Mouse (Mus musculus) left cerebral cortex, adult 9 months (tissue): ENCODE measurements around the gene Cyp2d11.
"Not testable (repeated sequence)": the region's sequence is repeated elsewhere in the genome, so short reads cannot be mapped to it uniquely, and the experiment has no call there.

Source experiments
- DNase-seq, 2 experiments: peaks; one replicate each; pipeline ENCODE4 v3.0.0; 2022; ENCODE audit warnings: low spot score in 2 of 2

The Cyp2d11 gene

DNA sequence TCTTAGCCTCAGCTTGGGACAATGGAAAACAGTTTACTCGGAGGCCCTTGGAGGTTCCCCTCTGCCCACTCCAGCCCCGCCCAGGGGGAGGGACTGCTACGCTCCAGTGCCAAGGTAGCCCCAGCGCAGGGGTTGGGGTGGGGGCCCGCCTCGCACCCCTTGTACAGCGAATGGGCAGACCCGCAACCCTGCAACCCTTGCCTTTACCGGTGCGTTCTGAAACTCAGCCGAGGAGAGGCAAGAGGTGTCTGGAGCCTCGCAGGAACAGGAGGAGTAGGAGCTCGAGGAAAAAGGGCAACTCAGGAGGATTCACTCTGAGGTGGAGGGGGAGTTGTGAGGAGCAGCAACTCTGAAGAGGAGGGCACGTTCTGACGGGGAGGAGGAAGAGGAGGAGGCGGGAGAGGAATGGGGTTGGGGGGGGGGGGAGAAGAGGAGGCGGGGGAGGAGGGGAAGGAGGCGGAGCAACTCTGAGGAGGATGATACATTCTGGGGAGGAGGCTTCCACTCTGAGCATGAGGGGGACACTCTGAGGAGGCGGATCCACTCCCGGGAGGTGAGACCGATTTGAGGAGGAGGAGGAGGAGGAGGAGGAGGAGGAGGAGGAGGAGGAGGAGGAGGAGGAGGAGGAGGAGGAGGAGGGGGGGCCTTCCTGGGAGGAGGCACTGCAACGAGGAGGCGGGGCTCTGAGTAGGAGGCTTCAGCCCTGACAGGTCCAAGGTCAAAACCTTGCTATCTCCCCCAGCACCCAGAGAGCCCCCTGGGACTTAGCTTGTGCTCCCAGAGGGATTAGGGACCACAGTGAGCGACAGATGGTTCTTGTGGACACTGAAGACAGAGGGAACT is 13.7 kb downstream of the Cyp2d11 start, which contains the start of gene Cyp2d22:
Cyp2d22 (minus strand) TSS at position 390 of the 843 bp plus-strand sequence.
- DNase-seq = peak in 1 of 2 experiments; percentile 22

DNA sequence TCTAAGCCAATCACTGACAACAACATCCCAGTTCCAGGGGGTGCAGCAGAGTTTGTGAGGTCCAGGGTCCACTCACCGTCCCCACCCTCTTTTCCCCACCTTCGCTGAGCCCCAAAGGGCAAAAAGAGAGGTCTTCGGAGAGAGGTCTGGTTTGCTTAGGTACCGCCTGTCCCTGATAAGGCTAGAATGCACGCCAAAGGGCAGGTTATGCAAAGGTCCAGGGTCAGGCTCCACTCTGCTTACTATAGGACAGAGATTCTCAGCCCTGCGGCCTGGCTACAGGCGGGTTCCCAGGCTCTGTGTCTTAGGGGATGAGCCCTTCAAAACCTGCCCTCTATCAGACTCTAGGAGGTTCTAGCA is 14.3 kb downstream of the Cyp2d11 start:
- no peak for DNase-seq

- no peak for DNase-seq
Measured at GRCm38 (mm10) chr15:82378261-82379180, 15.3 kb downstream of the Cyp2d11 start.

- no peak for DNase-seq
Measured at GRCm38 (mm10) chr15:82377701-82378100, 16.1 kb downstream of the Cyp2d11 start.

DNA sequence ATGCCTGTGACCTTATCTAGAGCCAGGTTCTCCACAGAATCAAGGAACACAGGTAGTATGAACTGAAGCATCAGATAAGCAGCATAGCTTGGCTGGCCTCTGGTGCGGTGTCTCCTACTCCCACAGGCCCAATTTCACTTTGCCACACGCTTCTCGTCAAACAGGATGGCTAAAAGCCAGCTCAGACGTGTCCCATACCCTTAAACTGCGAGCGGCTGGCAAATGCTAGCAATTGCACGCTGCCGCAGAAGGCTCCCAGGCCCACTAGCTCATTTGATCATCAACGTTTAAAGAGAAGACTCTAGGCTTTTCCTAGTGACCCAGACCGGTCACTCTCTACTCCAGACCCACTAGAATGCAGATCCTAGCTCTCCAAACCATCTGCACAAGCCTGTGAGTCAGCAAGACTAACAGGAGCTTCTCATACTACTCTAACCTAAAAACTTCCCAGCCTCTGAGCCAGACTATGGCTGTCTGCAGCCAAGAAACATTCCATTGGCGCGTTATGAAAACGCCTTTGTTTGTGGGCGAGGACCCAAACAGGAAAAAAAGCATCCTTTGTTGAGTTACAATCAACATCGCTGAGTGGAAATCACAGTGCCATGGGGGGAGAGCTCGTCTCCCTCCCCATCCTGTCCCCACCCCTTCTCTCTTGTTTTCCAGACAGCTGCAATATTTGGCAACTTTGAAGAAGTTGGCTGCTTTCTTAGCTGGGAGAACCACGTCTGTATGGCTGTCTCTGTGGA is 17.3 kb downstream of the Cyp2d11 start:
- DNase-seq = peak in 1 of 2 experiments; percentile 76

DNA sequence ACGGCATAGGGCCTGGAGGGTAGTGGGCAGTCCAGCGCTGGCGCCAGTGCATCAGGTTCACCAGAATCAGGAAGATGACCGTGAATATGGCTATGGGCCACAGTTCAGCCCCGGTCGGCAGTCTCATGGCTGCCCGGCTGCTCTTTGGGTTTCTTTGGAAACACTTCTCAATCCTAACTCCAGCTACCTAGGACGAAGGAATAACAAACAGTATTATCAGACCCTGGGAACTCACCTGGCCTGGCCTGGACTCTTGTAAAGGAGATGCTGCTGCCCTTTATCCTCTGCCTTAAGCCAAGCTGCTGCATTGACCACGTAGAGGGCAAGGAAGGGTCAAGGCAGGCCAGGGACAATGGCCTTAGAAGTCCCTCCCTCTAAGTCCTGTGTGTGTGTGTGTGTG is 18.0 kb downstream of the Cyp2d11 start:
- DNase-seq = no peak

DNA sequence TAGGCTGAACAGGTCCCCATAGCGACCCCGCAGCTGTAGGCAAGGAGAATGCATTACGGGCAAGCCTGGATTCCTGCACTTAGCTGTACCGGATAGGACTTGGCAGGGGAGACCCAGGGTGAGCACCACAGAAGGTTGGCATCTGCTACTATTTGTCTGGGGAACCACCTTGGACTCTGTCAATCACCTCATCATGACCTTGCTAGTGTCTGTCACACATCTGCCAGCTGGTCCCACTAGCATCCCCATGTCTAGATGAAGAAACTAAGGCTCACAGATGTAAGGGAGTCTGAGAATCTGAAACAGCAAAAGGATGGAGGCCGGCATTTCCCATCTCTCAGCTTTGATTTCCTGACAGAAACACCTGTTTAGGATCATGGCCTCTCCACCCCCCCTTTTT is 19.4 kb downstream of the Cyp2d11 start:
- no peak for DNase-seq

GRCm38 (mm10) chr15:82372991-82373390 is 20.8 kb downstream of the Cyp2d11 start:
- DNase-seq = no peak

DNA sequence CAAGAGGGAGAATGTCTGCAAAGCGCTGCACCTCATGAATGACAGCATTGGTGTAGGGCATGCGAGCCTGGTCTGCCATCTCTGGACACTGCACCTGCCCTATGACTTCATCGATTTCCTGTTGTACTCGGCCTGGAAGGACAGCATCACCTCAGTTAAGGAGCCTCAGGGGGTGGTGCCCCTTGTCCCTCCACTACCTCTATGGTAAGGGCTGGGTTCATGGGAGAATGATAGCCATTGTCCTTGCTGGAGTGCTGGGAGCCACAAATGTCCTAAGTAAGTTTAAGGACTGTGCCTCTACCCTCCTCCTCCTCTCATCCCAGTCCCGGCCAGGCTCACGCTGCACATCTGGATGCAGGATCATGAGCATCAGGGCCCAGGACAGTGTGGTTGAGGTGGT is 21.4 kb downstream of the Cyp2d11 start:
- no peak for DNase-seq

DNA sequence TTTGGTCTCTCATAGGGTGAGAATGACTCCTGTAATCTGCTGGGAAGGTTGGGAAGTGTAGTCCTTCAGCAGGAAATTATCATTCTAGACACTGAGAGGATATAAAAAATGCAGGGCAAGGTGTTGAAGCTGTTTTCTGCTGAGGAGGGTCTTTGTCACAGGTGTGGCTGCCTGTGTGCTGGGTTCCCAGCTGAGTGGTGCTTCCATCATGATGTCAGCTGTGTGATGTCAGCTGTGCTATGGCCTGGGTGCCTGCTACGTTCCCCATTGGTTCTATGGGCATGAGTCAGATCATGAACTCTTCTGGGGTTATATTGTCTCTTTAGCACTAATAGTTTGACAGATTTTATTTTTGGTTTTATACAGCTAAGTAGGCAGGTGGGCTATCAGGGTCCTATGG is 25.0 kb downstream of the Cyp2d11 start:
- no peak for DNase-seq

- no peak for DNase-seq
Measured at GRCm38 (mm10) chr15:82368146-82368545, 25.7 kb downstream of the Cyp2d11 start.

DNA sequence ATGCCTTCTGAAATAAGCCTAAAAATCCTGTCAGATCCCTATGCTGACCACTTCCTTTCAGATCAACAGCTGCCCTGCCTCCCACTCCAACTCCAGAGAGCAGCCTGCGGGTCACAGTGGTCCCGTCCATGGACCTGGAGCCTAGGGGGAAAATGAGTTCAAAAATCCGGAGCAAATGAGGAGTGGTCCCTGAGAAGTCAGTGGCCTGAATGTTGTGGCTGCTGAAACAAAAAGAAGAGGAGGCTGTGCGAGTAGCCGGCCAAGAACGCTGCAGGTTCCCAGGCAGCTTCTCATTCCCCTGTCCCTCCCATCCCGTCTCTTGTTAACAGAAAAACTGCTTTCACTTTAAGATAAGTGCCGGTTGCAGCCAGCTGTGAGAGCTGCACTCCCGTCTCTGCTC is 29.3 kb downstream of the Cyp2d11 start:
- DNase-seq = not testable (repeated sequence)

GRCm38 (mm10) chr15:82363801-82364200 is 30.0 kb downstream of the Cyp2d11 start:
- DNase-seq = not testable (repeated sequence)

DNA sequence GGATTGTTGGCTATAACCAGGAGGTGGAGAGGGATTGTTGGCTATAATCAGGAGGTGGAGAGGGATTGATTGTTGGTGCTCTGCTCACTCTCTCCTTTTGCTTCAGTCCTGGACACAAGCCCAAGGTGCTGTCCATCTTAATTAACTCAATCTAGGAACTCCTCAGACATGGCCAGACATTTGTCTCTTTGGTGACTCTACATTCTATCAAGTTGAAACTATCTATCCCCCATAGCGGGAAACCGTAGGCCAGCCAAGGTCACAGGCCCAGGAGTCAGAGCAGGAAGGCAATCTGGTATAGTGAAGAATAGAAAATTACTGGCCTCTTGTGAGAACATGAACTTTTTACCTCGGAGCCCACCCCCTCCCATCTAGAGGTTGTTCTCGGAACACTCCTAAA is 31.6 kb downstream of the Cyp2d11 start:
- no peak for DNase-seq

DNA sequence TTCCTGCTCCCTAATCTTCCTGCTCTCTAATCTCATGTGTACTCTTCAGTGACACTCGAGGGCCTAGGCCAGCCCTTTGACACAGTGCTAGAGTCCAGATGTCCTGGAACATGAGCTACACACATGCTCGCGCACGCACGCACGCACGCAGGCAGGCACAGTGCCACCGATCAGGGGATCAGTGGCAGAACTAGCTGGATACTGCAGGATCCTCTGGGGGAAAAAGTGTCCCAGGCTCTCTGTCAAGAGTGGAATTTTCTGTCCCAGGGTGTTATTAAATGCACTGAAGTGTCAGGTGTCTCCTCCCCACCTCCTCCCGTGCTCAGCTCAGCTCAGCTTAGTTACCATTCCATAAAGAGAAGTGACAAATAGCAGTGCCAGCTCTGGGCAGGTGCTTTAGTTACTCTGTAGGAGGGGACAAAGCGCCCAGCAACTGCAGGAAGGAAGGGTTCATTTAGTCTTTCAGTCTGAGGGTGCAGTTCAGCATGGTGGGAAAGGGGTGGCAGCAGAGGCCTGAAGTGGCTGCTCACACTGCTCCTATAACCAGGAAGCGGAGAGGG is 32.3 kb downstream of the Cyp2d11 start:
- DNase-seq = no peak

DNA sequence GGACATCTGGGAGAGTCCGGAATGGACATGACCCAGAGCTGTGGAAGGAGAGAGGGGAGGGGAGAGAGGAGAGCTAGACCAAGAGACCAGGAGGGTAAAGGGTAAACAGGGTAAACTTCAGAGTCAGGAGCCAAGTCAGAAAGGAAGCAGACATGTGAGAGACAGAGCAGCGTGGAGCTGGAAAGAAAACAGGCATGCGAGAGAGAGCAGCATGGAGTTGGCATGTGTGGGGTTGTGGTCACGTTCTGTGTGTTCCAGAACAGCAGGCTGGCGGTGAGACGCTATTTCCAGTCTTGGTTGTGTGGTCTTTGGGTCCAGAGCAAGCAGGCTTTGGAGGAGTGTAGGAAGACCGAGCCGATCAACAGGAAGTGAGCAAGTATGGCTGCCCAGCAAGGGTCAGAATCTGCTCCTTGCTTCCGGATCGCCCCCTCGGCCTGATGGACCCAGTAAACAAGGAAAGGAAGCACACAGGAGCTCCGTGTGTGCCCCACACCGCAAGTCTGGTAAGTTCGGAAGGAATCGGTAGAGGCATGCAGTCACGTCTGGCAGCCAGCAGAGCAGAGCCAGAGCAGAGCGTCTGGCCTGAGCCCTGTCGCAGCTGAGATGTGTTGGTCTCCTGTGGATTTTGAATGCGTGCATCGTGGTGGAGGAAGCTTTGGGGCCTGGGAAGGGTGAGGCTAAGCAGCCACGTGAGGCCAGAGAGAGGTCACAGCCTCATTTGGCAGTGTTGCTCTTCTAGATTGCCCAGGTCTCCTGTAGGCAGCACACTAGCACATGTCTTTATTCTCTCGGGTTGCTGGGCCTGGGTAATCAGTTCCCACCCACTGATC is 35.2 kb downstream of the Cyp2d11 start:
- DNase-seq = no peak

- peak; percentile 94 to 97 for DNase-seq
Measured at GRCm38 (mm10) chr15:82354126-82354945, 39.5 kb downstream of the Cyp2d11 start, which contains the start of gene Ndufa6. Gene Ndufa6, minus strand, starts transcription at chr15:82354322.

- no peak for DNase-seq
Measured at GRCm38 (mm10) chr15:82353745-82354113, 40.1 kb downstream of the Cyp2d11 start.

DNA sequence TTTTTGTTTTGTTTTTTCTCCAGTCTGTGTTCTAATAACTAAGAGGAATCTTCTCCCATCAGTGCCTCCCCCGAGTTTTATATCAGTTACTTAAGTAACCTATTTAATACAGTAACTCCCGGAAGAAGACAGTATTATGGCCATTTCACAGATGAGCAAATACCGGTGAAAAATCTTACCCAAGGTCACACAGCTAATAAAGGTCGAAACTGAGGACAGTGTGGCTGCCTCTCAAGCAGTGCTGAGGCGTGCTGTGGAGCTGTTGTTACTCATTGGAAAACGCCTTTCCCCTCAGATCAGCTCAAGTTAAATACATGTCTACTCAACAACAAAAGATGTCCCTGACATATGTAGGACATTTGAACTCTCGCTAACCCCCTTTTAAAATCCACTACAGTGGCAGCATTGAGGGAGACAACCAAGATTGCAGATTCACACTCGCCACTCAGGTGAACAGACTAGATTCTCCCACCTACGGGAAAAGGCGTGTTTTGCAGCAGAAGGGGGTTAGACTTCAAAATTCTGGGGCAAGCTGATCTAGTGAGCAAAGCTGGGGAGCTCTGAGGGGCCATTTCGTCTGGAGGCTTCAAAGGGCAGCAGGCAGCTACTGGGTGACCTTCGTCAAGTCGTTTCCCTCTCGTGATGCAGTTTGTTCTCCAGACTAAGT is 40.6 kb downstream of the Cyp2d11 start:
- DNase-seq = no peak
